Mouse (Mus musculus): Measurements from ENCODE around the gene Lyrm4. TPM values are rescaled to one million over a fixed set of nuclear protein-coding genes. Genes with fewer than 3 reads are reported as not detected.

Gene Lyrm4
- polyA plus RNA-seq, 1 experiment from 2014 or later = 24.8 TPM

DNA sequence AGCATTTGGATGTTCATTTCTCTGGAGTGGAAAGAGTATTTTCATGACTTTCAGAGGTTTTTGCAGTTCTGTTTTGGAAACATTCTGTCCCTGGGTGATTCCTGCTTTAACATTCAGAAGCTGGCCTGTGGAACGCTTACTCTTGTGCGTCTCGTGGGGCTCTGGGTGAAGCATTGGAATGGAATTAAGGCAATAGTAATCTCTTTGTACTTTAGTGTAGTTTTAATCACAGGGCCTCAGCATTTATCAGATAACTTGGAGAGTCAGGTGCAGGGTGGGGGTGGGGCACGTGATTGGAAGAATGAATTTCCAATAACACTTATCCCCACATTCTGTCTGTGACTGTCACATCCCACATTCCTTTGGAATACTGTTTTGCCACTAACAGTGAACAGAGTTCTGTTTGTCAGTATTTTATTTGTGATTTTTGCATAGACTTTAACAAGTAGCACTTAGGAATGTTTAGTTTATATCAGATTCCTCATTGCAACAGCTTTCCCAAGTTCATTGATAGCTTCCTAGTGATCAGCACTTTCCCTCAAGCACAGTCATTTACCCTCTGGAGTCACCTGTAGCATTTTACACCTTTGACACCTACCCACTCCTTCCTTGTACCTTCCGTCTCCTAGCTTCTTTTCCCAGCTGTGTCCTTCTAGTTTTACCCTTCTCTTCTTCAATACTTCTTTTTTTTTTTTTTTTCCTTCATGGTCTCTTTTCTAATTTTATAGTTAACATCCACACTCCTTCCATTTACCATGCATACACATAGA, 23.1 kb upstream of the Lyrm4 start:
- H3K4me2 ChIP-seq (ENCODE audit: low read depth, low read length) = no peak overlapping the region
- ATAC-seq (ENCODE audit: low read depth) = no peak
- no peaks in the 10 kb centered on the region for H3K36me3 ChIP-seq (ENCODE audit: control insufficient read depth, insufficient read depth, low read length)
- H3K9ac ChIP-seq (ENCODE audit: low read depth, low read length) = no peak overlapping the region
- no peaks in the 10 kb centered on the region for H3K9me3 ChIP-seq (ENCODE audit: control insufficient read depth, low read length)
- H3K27me3 ChIP-seq (replicated peaks; ENCODE audit: control insufficient read depth, insufficient read depth, low read length) = no peaks in the 10 kb centered on the region
- H3K4me3 ChIP-seq (ENCODE audit: low read depth, low read length) = no peak overlapping the region
- H3K4me1 ChIP-seq (ENCODE audit: control insufficient read depth, insufficient read depth, low read length) = no peaks in the 10 kb centered on the region
- 74% methylated on average over 5 of the region's 5 CpGs for WGBS
- H3K27ac ChIP-seq (replicated peaks; ENCODE audit: low read depth, low read length) = no peak overlapping the region
- peak; percentile 58 for DNase-seq (ENCODE audit: low spot score)

DNA sequence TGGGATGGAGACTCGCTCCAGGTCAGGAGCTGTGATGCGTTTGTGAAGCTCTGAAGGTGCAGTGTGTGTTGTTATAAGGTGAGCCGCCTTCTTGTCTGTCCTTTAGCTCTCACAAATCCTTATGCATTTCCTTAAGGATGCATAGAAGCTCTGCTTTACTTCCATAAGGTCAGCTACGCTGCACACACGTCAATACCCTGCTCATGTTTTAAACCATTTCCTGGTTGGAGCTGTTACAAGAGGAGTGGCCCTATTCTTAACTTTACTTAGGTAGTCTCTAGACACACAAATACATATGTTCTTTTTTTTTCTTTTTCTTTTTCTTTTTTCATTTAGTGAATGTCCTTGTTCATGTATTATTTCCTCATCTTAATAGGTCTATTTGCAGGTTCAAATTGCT, 22.4 kb upstream of the Lyrm4 start:
- no peak for ATAC-seq (ENCODE audit: low read depth)
- H3K27ac ChIP-seq (replicated peaks; ENCODE audit: low read depth, low read length) = no peak overlapping the region; the same call in 1 of the 2 replicates
- WGBS = 74% methylated on average over 5 of the region's 5 CpGs

DNA sequence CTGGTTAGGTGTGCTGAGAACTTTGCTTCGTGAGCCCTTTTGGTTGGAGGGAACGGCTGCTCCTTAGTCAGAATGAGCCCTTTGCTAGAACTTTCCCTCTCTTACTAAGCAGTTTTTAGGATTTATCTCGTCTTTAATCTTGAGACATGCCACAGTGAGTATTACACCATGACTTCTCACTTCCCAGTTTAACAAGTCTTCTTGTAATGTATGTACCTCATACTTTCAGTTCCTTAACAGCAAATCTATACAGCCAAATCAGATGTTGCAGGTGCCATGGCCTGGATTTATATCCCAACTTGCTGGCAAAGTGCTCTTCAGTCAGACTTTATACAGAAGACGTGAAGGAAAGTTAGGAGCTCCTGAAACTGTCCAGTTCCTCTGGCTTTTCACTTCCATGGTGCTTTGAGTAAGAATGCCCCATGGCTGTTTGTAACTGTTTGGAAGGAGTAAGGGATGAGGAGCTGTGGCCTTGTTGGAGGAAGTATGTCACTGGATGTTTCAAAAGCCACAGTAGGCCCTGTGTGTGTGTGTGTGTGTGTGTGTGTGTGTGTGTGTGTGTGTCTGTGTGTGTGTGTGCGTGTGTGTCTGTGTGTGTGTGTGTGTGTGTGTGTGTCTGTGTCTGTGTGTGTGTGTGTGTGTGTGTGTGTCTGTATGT, 14.8 kb upstream of the Lyrm4 start:
- Histone ChIP-seq H3K36me3 (ENCODE audit: control insufficient read depth, insufficient read depth, low read length) (no peaks in the 10 kb centered on the region), H3K9me3 (ENCODE audit: control insufficient read depth, low read length) (no peaks in the 10 kb centered on the region), H3K9ac (ENCODE audit: low read depth, low read length) (no peak overlapping the region), H3K4me1 (ENCODE audit: control insufficient read depth, insufficient read depth, low read length) (no peaks in the 10 kb centered on the region), H3K4me2 (ENCODE audit: low read depth, low read length) (no peak overlapping the region), H3K27ac (replicated peaks; ENCODE audit: low read depth, low read length) (no peak overlapping the region), H3K27me3 (replicated peaks; ENCODE audit: control insufficient read depth, insufficient read depth, low read length) (no peaks in the 10 kb centered on the region), H3K4me3 (ENCODE audit: low read depth, low read length) (no peak overlapping the region)
- WGBS = 76% methylated on average over 4 of the region's 5 CpGs
- DNase-seq (ENCODE audit: low spot score) (no peak), ATAC-seq (ENCODE audit: low read depth) (no peak)

More for the DNA sequence above, 22.4 kb upstream of the Lyrm4 start:
- no peaks in the 10 kb centered on the region for H3K27me3 ChIP-seq (replicated peaks; ENCODE audit: control insufficient read depth, insufficient read depth, low read length)
- no peak overlapping the region for H3K9ac ChIP-seq (ENCODE audit: low read depth, low read length)
- H3K4me2 ChIP-seq (ENCODE audit: low read depth, low read length) = no peak overlapping the region
- no peak overlapping the region for H3K4me3 ChIP-seq (ENCODE audit: low read depth, low read length)
- H3K36me3 ChIP-seq (ENCODE audit: control insufficient read depth, insufficient read depth, low read length) = no peaks in the 10 kb centered on the region
- no peaks in the 10 kb centered on the region for H3K4me1 ChIP-seq (ENCODE audit: control insufficient read depth, insufficient read depth, low read length)
- H3K9me3 ChIP-seq (ENCODE audit: control insufficient read depth, low read length) = no peaks in the 10 kb centered on the region
- peak; percentile 34 for DNase-seq (ENCODE audit: low spot score)

DNA sequence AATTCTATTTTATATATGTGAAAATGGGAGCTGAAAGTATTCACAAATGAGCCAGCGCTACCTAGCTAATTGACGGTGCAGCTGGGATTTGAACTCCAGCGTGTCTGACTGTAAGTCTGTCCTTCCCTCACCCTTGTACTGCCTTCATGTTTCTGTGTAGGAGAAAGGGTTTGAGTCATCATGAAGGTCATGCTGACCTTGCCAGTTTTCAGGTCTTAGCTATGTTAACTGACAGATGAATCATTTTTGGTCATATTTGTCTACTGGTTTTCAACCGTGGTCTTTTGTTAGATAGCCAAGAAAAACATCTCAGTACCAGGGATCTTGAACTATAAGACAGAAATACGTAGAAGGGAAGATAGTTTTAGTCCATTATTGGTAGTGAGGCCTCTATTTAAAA, 14.1 kb upstream of the Lyrm4 start:
- Histone ChIP-seq H3K9ac (ENCODE audit: low read depth, low read length) (no peak overlapping the region), H3K4me1 (ENCODE audit: control insufficient read depth, insufficient read depth, low read length) (no peaks in the 10 kb centered on the region), H3K4me2 (ENCODE audit: low read depth, low read length) (no peak overlapping the region), H3K27ac (replicated peaks; ENCODE audit: low read depth, low read length) (no peak overlapping the region), H3K36me3 (ENCODE audit: control insufficient read depth, insufficient read depth, low read length) (no peaks in the 10 kb centered on the region), H3K4me3 (ENCODE audit: low read depth, low read length) (no peak overlapping the region), H3K27me3 (replicated peaks; ENCODE audit: control insufficient read depth, insufficient read depth, low read length) (no peaks in the 10 kb centered on the region), H3K9me3 (ENCODE audit: control insufficient read depth, low read length) (no peaks in the 10 kb centered on the region)
- DNase-seq (ENCODE audit: low spot score) (no peak), ATAC-seq (ENCODE audit: low read depth) (no peak)
- WGBS = 91% methylated on average over 5 of the region's 5 CpGs

DNA sequence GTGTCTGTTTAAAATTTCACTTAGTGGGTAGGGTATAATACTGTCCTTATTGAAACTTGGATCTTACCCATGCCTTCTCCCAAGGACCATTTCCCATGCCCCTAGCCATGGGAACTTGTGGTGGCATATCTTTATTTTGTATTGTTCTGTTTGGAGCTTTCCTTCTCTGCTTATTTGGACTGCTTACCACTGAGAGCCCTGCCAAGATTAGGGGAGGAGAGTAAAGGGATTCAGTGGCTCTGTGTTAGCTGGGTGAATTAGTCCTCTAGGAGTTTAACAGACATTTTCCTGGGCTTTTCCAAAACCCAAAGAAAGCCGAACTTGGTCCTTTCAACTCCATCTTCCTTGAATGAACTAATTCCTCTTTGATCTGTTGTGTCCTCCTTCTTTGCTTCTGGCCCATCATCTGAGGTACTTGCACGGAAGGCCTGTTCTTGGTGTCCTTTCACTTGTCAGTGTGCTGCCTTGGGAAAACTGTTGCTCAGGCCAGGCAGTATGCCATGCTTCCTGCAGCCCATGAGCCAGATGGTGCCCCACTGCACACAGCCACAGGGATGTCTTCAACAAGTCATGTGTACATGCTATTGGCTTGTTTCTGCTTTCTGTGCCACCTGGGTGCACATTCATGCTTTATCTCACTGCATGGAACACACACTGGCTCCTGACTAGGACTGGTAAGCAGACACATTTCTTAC, 12.2 kb upstream of the Lyrm4 start:
- Histone ChIP-seq H3K27ac (replicated peaks; ENCODE audit: low read depth, low read length) (no peak overlapping the region), H3K4me3 (ENCODE audit: low read depth, low read length) (no peak overlapping the region), H3K9me3 (ENCODE audit: control insufficient read depth, low read length) (no peaks in the 10 kb centered on the region), H3K4me1 (ENCODE audit: control insufficient read depth, insufficient read depth, low read length) (no peaks in the 10 kb centered on the region), H3K9ac (ENCODE audit: low read depth, low read length) (no peak overlapping the region), H3K4me2 (ENCODE audit: low read depth, low read length) (no peak overlapping the region), H3K27me3 (replicated peaks; ENCODE audit: control insufficient read depth, insufficient read depth, low read length) (no peaks in the 10 kb centered on the region), H3K36me3 (ENCODE audit: control insufficient read depth, insufficient read depth, low read length) (no peaks in the 10 kb centered on the region)
- DNase-seq (ENCODE audit: low spot score) = no peak
- 92% methylated on average over 2 of the region's 2 CpGs for WGBS
- no peak for ATAC-seq (ENCODE audit: low read depth)

DNA sequence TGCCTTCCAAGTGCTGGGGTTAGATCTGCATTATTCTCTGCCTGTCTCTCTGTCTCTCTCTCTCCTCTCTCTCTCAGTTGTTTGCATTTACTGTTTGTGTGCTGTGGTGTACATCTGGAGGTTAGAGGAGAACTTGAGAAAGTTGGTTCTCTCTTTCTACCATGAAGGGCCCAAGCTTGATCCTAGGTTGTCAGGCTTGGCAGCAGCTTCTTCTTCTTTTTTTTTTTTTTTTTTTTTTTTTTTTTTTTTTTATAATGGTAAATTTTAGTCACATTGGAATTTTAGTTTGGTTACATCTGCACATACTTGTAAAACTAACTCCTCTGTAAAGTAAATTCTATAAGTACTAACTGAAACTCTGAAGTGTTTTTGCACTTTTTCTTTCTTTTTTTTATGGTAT, 3.3 kb upstream of the Lyrm4 start:
- no peak for DNase-seq (ENCODE audit: low spot score)
- no peak overlapping the region for H3K9ac ChIP-seq (ENCODE audit: low read depth, low read length)
- H3K27ac ChIP-seq (replicated peaks; ENCODE audit: low read depth, low read length) = no peak overlapping the region
- H3K4me2 ChIP-seq (ENCODE audit: low read depth, low read length) = no peak overlapping the region
- ATAC-seq (ENCODE audit: low read depth) = no peak
- H3K36me3 ChIP-seq (ENCODE audit: control insufficient read depth, insufficient read depth, low read length) = no peaks in the 10 kb centered on the region
- H3K27me3 ChIP-seq (replicated peaks; ENCODE audit: control insufficient read depth, insufficient read depth, low read length) = no peaks in the 10 kb centered on the region
- H3K4me3 ChIP-seq (ENCODE audit: low read depth, low read length) = no peak overlapping the region
- H3K4me1 ChIP-seq (ENCODE audit: control insufficient read depth, insufficient read depth, low read length) = no peaks in the 10 kb centered on the region; the same call in 1 of the 2 replicates
- no peaks in the 10 kb centered on the region for H3K9me3 ChIP-seq (ENCODE audit: control insufficient read depth, low read length)

DNA sequence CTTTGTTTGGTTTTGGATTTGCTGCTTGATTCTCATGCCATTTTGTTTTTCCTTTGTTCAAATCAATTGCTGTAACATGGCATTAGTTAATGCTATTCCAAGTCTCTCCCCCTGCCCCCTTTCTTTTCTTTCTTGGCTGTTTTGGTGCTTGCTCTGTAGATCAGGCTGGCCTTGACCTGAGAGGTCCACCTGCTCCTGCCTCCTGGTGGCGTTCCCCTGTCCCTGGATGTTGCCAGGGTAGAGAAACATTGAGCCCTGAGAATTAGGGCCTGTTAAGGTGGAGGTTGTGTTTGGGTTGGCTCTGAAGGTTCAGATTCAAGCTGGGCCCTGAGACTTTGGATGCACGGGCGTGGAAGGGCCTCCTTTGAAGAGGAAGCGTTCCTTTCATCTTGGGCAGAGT, 2.4 kb upstream of the Lyrm4 start:
- no peak overlapping the region for H3K27ac ChIP-seq (replicated peaks; ENCODE audit: low read depth, low read length)
- no peaks in the 10 kb centered on the region for H3K36me3 ChIP-seq (ENCODE audit: control insufficient read depth, insufficient read depth, low read length)
- H3K27me3 ChIP-seq (replicated peaks; ENCODE audit: control insufficient read depth, insufficient read depth, low read length) = no peaks in the 10 kb centered on the region
- DNase-seq (ENCODE audit: low spot score) (no peak), ATAC-seq (ENCODE audit: low read depth) (no peak)
- H3K4me1 ChIP-seq (ENCODE audit: control insufficient read depth, insufficient read depth, low read length) = no peaks in the 10 kb centered on the region; the same call in 1 of the 2 replicates
- H3K4me2 ChIP-seq (ENCODE audit: low read depth, low read length) = no peak overlapping the region
- no peak overlapping the region for H3K4me3 ChIP-seq (ENCODE audit: low read depth, low read length)
- no peaks in the 10 kb centered on the region for H3K9me3 ChIP-seq (ENCODE audit: control insufficient read depth, low read length)
- no peak overlapping the region for H3K9ac ChIP-seq (ENCODE audit: low read depth, low read length)
- 75% methylated on average over 4 of the region's 4 CpGs for WGBS

DNA sequence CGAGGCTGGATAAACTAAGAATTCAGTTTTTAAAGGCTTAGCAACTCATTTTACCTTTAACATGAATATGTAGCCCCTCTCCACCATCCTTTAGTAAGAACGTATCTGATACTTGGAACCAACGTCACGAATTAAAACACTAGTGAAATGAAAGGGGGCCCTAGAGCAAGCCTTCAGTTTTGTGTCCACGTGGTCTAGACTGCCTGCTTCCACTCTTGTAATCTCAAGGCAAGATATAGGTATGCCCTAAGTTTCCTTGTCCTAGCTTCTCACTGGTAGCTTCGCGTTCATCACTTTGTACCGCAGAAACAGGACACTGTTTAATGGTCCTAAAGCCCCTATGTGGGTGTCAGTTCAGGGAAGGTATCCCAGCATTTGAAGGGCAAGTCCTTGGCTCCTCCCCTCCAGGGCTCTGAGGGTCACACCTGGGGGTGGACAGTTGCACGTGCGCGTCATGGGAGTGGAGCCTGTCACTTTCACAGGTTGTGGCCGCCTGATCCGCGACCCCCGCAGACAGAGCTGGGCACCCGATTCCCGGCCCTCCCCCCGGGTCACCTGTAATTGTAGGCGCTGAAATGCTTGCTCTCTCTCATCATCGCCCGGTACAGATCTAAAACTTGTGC, 695 bp downstream of the Lyrm4 start:
- Histone ChIP-seq H3K4me1 (ENCODE audit: control insufficient read depth, insufficient read depth, low read length) (no peaks in the 10 kb centered on the region; the same call in 1 of the 2 replicates), H3K9me3 (ENCODE audit: control insufficient read depth, low read length) (no peaks in the 10 kb centered on the region), H3K4me2 (ENCODE audit: low read depth, low read length) (peak overlapping the region; percentile 93), H3K4me3 (ENCODE audit: low read depth, low read length) (peak overlapping the region; percentile 78), H3K36me3 (ENCODE audit: control insufficient read depth, insufficient read depth, low read length) (no peaks in the 10 kb centered on the region), H3K9ac (ENCODE audit: low read depth, low read length) (peak overlapping the region; percentile 74), H3K27me3 (replicated peaks; ENCODE audit: control insufficient read depth, insufficient read depth, low read length) (no peaks in the 10 kb centered on the region), H3K27ac (replicated peaks; ENCODE audit: low read depth, low read length) (no peak overlapping the region)
- WGBS = 6% methylated on average over 21 of the region's 21 CpGs
- ATAC-seq (ENCODE audit: low read depth) = 0 out of 2 replicates have a peak, but pooled peaks have one; percentile 10
- DNase-seq (ENCODE audit: low spot score) = peak; percentile 13

Data from embryonic facial prominence, embryonic 14.5 days (tissue).